ENCODE assay signal across 24 mouse cellular contexts in genomic region chr5:76635592-76635991, GRCm38 (mm10). TPM values are rescaled to one million over a fixed set of nuclear protein-coding genes. Genes with fewer than 3 reads are reported as not detected.
DNase-seq lines count a peak whose midpoint lies in the region; ATAC-seq and TF ChIP-seq lines count a peak whose summit lies in the region.
"Had no signal": no experiment of that assay in that cellular context is flagged by ENCODE, and none has a peak within 500 bp of the region (broad histone marks: within the 10 kb centered on the region; RNA-seq: fewer than 3 reads in every experiment).

No protein-coding gene starts in this region.

- no peaks in the 10 kb centered on the region for H3K4me1 ChIP-seq in forebrain, postnatal 0 days (ENCODE audit: insufficient read depth)
- no peaks in the 10 kb centered on the region for H3K4me1 ChIP-seq in forebrain, embryonic 14.5 days (ENCODE audit: control insufficient read depth, insufficient read depth, low read length)
- no peaks in the 10 kb centered on the region for H3K4me1 ChIP-seq in hindbrain, embryonic 12.5 days
- H3K4me1 ChIP-seq: embryonic facial prominence, embryonic 12.5 days; forebrain, embryonic 13.5 days; limb, embryonic 10.5 days; midbrain, embryonic 10.5 days had no signal

- H3K9me3 ChIP-seq in forebrain, postnatal 0 days (ENCODE audit: low read length) = no peaks in the 10 kb centered on the region
- H3K9me3 ChIP-seq in forebrain, embryonic 14.5 days (replicated peaks; ENCODE audit: control insufficient read depth, low read length) = no peaks in the 10 kb centered on the region
- H3K9me3 ChIP-seq in hindbrain, embryonic 12.5 days (replicated peaks) = no peaks in the 10 kb centered on the region
- H3K9me3 ChIP-seq: embryonic facial prominence, embryonic 12.5 days; forebrain, embryonic 13.5 days; limb, embryonic 10.5 days; midbrain, embryonic 10.5 days had no signal

- H3K9ac ChIP-seq in forebrain, postnatal 0 days = no peak overlapping the region
- no peak overlapping the region for H3K9ac ChIP-seq in forebrain, embryonic 14.5 days (ENCODE audit: low read length)
- no peak overlapping the region for H3K9ac ChIP-seq in hindbrain, embryonic 12.5 days
- H3K9ac ChIP-seq: embryonic facial prominence, embryonic 12.5 days; forebrain, embryonic 13.5 days had no signal

- TF ChIP-seq CTCF in forebrain, postnatal 0 days (IDR thresholded peaks at IDR 0.05; ENCODE audit: low read depth) = 0 out of 2 replicates have a peak, but pooled peaks have one; percentile 13
- peak; percentile 19; the same call in 1 of the 2 replicates for TF ChIP-seq CTCF in layer of hippocampus, adult 2 months (conservative IDR thresholded peaks at IDR 0.05)

- no peak overlapping the region for H3K4me3 ChIP-seq in forebrain, postnatal 0 days (ENCODE audit: low read depth, low read length)
- H3K4me3 ChIP-seq in forebrain, embryonic 14.5 days (ENCODE audit: low read depth, low read length) = no peak overlapping the region
- no peak overlapping the region for H3K4me3 ChIP-seq in layer of hippocampus, adult 2 months
- H3K4me3 ChIP-seq in hindbrain, embryonic 12.5 days = no peak overlapping the region
- H3K4me3 ChIP-seq: embryonic facial prominence, embryonic 12.5 days; erythroblast, embryonic 14.5 days; forebrain, embryonic 13.5 days; left cerebral cortex, adult 2 months; limb, embryonic 10.5 days; midbrain, embryonic 10.5 days had no signal

- H3K4me2 ChIP-seq in forebrain, postnatal 0 days (ENCODE audit: low read depth) = no peak overlapping the region
- H3K4me2 ChIP-seq in forebrain, embryonic 14.5 days (ENCODE audit: low read length) = no peak overlapping the region
- no peak overlapping the region for H3K4me2 ChIP-seq in hindbrain, embryonic 12.5 days (replicated peaks)
- H3K4me2 ChIP-seq: embryonic facial prominence, embryonic 12.5 days; forebrain, embryonic 13.5 days; heart, embryonic 11.5 days; liver, embryonic 11.5 days had no signal

- no peak overlapping the region for H3K27ac ChIP-seq in forebrain, postnatal 0 days (ENCODE audit: low read depth, low read length)
- H3K27ac ChIP-seq in forebrain, embryonic 14.5 days (ENCODE audit: low read depth, low read length) = no peak overlapping the region
- H3K27ac ChIP-seq in layer of hippocampus, adult 2 months = no peak overlapping the region
- no peak overlapping the region for H3K27ac ChIP-seq in hindbrain, embryonic 12.5 days
- H3K27ac ChIP-seq: embryonic facial prominence, embryonic 12.5 days; forebrain, embryonic 13.5 days; left cerebral cortex, adult 2 months; limb, embryonic 10.5 days; macrophage; midbrain, embryonic 10.5 days had no signal

- 92% methylated on average over 2 of the region's 2 CpGs for WGBS in forebrain, postnatal 0 days
- WGBS in forebrain, embryonic 14.5 days = 96% methylated on average over 2 of the region's 2 CpGs
- 86% methylated on average over 2 of the region's 2 CpGs for WGBS in hindbrain, embryonic 12.5 days

- no peak for DNase-seq in forebrain, postnatal 0 days
- no peak for DNase-seq in forebrain, embryonic 14.5 days (ENCODE audit: low spot score)
- no peak for DNase-seq in layer of hippocampus, adult 2 months (ENCODE audit: low spot score in 2 of 2)
- no peak for DNase-seq in layer of hippocampus, adult 8-10 months (ENCODE audit: low spot score in 2 of 2)
- DNase-seq in R1 (ENCODE audit: low read depth, low spot score) = peak; percentile 27
- DNase-seq in lung, postnatal 4 days = peak; percentile 31 to 44
- DNase-seq: cerebellum, adult 9-10 months; gastrocnemius, postnatal 36 days; kidney, adult 18-20 months; kidney, postnatal 25 days; layer of hippocampus, adult 9-11 months; right cerebral cortex, postnatal 14 days; thymus, adult 18-20 months had no signal

- no peaks in the 10 kb centered on the region for H3K27me3 ChIP-seq in forebrain, postnatal 0 days (ENCODE audit: insufficient read depth, low read length)
- no peaks in the 10 kb centered on the region for H3K27me3 ChIP-seq in forebrain, embryonic 14.5 days (replicated peaks; ENCODE audit: control insufficient read depth, insufficient read depth, low read length)
- H3K27me3 ChIP-seq in hindbrain, embryonic 12.5 days = no peaks in the 10 kb centered on the region
- H3K27me3 ChIP-seq: embryonic facial prominence, embryonic 12.5 days; forebrain, embryonic 13.5 days had no signal

- peaks cover 52% of the 10 kb centered on the region for H3K36me3 ChIP-seq in forebrain, postnatal 0 days (ENCODE audit: insufficient read depth)
- peaks cover 75% of the 10 kb centered on the region for H3K36me3 ChIP-seq in forebrain, embryonic 14.5 days (ENCODE audit: control insufficient read depth, insufficient read depth, low read length)
- peaks cover 49% of the 10 kb centered on the region for H3K36me3 ChIP-seq in hindbrain, embryonic 12.5 days

- ATAC-seq in forebrain, postnatal 0 days = no peak
- no peak for ATAC-seq in forebrain, embryonic 14.5 days
- ATAC-seq in hindbrain, embryonic 12.5 days (ENCODE audit: low FRiP score) = no peak
- ATAC-seq: forebrain, embryonic 13.5 days; hindbrain, embryonic 16.5 days had no signal

RNA-seq across cellular contexts. Expression of gene C530008M17Rik, which starts 20.7 kb away (rescaled TPM):
- total RNA-seq in forebrain, postnatal 0 days (2014; rRNA removed) = 86.2 and 87.4 TPM in 2 replicates
- 47.6 and 63.6 TPM in 2 replicates for polyA plus RNA-seq in forebrain, postnatal 0 days (2015; fragmentation: Nextera tagmentation; extraction: Ambion mirVana)
- 44.6 and 57.5 TPM in 2 replicates for polyA plus RNA-seq in forebrain, embryonic 14.5 days (2014; fragmentation: Nextera tagmentation; extraction: Ambion mirVana)
- 10 to 100 TPM; 89.9 to 92.4 TPM for total RNA-seq in layer of hippocampus, adult 2 months (2021)
- 10 to 100 TPM; 75.9 to 99.3 (median 89.4) TPM for total RNA-seq in layer of hippocampus, adult 8-10 months (2022)
- polyA plus RNA-seq in hindbrain, embryonic 12.5 days (2016; fragmentation: Nextera tagmentation; extraction: Ambion mirVana) = 81.2 and 81.5 TPM in 2 replicates

RNA-seq across cellular contexts. Expression of gene Cep135, which starts 47.1 kb away (rescaled TPM):
- 6.2 and 8.3 TPM in 2 replicates for total RNA-seq in forebrain, postnatal 0 days (2014; rRNA removed)
- polyA plus RNA-seq in forebrain, postnatal 0 days (2015; fragmentation: Nextera tagmentation; extraction: Ambion mirVana) = 1.6 and 2.8 TPM in 2 replicates
- polyA plus RNA-seq in forebrain, embryonic 14.5 days (2014; fragmentation: Nextera tagmentation; extraction: Ambion mirVana) = 4.6 TPM in 2 replicates
- total RNA-seq in layer of hippocampus, adult 2 months (2021) = 1 to 10 TPM; 6.9 to 7.6 TPM
- total RNA-seq in layer of hippocampus, adult 8-10 months (2022) = 1 to 10 TPM; 7.2 to 8.0 (median 7.6) TPM
- 8.2 and 8.3 TPM in 2 replicates for polyA plus RNA-seq in hindbrain, embryonic 12.5 days (2016; fragmentation: Nextera tagmentation; extraction: Ambion mirVana)

Comparison
In these comparisons a context has a peak if more than half of its experiments do, and no peak if none do; other contexts are left out.
1. DNase-seq: peak in R1 (single experiment) and lung, postnatal 4 days (2 of 2); none in forebrain, postnatal 0 days (single experiment), forebrain, embryonic 14.5 days (single experiment), layer of hippocampus, adult 2 months (0 of 2) and layer of hippocampus, adult 8-10 months (0 of 2).